Mouse (Mus musculus) thymus, postnatal 0 days (tissue): ENCODE results near the gene Wipf3. TPM values are rescaled to one million over a fixed set of nuclear protein-coding genes. Genes with fewer than 3 reads are reported as not detected.

Source experiments
- DNase-seq: peaks from one replicate; pipeline ENCODE4 v3.0.0-alpha.2; 2015; ENCODE audit warnings: low spot score
- polyA plus RNA-seq: library from polyadenylated mRNA; unstranded; fragments of >200 nt; fragmentation: Nextera tagmentation; extraction: Ambion mirVana; gene quantifications from 2 replicates; pipeline ENCODE4 v1.2.1, GENCODE M21; 2015

The Wipf3 gene
- 0.31 and 0.46 TPM in 2 replicates for polyA plus RNA-seq

DNA sequence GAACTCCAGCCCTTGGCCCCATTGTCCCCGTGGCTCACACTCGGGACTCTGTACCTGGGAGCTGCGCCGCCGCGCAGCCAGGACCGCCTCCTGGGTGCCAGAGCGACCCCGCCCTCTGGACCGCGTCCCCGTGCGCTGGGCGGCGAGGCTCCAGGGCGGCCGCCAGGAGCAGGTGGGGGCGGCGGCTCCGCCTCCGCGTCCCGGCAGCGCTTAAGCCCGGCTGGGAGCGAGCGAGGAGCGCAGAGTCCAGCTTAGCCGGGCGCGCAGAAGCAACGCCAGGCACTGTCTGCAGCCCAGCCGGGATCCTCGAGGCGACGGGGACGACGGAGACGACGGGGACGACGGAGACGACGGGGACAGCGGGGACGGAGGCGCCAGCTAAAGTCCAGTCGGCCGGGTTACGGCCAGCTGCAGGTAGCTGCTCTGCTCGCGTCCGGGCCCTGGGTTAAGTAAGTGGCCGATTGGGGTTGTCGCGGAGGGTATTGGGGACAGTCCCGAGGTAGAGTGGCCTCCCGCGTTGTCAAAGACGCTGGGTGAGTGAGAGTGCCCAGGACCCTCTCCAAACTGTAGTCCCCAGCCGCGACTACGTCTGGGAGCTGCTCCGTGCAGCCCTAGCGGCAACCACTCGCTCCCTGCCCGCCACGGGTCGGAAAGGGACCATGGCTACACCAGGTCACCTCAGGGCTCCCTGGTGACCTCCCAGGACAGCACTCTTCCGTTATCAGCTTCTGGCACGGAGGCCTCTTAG, at the start of gene Wipf3:
TSS of gene Wipf3 (plus strand) at position 157 of the 748 bp plus-strand sequence.
- no peak for DNase-seq

DNA sequence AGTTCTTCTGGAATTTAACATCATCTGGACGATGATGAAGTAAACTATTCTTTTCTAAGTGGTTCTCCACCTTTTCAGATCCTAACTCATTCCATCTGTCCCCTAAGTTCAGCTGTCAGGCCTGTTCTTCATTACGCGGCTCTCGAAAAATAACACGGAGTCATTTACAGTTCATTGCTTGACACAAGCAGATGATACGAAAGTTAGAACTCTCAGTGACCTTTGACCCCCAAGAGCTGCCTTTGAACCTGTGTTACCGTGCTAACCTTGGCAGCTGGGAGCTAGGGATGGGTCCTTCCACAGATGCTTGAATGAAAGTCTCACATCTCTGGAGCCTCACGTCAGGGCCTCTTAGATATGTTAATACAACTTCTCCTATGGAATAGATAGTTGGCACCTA, 46.8 kb upstream of the Wipf3 start:
- no peak for DNase-seq

DNA sequence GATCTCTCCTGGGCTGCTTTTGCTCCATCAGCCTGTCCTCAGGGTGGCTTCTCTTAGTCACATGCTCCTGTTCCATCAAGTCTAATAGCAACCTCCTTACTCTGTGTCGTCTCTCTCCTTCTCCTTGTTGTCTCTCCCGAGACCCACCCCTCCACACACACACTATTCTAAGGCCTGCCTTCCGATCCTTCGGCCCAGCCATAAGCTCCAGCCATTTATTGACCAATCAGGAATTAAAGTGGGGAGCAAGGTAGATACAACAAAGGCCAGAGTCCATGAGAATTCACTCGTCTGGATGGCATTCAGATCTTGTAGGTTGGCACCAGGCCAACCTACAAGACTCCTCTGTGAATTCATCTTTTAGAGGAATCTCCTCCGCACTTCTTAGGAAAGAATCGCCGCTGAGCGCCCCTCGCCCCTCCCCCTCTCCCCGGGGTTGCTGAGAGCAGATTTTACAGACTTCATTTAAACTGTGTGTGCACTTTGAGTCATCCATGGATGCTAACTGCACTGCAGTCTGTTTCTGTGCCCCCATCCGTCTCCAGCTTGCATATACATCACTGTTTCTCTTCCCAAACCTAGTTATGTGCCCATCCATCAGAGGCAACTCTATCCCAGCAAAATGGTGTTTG, 45.4 kb upstream of the Wipf3 start:
- DNase-seq, result no peak

DNA sequence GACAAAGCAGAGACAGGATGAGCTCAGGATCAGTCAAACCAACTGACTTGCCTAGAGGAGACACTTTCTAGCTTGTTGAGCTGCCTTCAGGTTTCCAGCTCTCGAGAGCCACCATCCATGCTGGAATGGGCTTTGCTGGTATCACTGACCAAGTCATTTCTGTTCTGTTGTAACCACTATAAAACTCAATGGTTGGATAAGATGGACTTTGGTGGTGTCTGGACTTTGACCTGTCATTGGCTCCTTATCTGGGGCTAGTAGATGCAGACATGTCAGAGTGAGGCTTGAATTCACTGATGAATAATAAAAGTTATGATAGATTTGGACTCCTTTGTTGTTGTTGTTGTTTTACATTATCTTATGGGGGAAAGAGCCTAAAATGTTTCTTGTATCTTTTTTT, 44.6 kb upstream of the Wipf3 start:
- no peak for DNase-seq

DNA sequence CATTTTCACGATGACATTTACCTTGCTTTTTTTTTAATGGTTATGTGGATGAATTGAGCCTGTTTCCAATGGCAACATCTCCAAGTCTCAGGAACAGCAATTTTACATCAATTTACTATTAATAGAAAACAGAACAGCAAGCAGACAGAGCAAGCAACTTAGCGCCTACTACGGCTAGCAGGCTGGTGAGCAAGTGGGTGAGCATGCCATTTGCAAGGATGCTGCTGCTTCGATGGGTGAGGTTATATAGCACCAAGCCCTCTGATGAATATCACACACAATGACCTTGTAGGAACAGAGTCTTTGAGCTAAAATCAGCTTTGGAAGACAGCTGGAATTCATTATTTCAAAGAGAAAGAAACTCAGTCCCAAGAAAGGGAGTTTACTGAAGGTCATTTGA, 43.0 kb upstream of the Wipf3 start:
- DNase-seq, result no peak

DNA sequence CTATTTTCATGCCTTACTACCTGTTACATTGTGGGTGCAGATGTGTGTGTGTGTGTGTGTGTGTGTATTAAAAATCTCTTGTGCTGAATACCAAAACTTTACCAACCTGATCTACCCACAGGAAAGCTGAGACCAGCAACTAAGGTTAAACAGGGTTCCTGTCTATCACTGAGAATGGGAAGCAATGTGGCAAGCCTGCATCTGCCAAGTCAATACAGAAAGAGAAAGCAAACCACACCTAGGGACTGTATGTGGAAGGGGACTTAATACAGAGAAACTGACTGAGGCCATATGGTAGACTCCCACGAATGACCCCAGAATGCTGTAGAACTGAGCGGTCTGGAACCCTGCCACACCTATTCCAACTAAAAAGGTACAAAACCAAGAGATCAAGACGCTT, 42.4 kb upstream of the Wipf3 start:
- DNase-seq, result no peak

DNA sequence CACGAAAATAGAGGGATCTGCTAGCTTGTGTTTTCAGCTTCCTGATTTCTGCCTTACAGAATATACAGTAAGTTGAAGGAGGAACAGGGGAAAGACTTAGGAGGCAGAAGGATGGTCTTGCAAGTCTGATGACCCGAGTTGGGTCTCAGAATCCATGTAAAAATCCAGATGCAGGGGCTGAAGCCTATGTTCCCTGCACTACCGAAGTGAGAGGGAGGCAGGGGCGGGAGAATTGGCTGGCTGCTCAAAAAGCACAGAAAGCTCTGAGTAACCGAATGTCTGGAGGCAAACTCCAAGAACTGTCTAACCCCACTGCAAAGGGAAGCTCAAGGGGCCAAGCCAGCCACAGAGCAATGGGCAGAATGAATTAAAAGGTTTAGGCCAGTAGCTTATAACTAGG, 41.7 kb upstream of the Wipf3 start:
- DNase-seq, result no peak

DNA sequence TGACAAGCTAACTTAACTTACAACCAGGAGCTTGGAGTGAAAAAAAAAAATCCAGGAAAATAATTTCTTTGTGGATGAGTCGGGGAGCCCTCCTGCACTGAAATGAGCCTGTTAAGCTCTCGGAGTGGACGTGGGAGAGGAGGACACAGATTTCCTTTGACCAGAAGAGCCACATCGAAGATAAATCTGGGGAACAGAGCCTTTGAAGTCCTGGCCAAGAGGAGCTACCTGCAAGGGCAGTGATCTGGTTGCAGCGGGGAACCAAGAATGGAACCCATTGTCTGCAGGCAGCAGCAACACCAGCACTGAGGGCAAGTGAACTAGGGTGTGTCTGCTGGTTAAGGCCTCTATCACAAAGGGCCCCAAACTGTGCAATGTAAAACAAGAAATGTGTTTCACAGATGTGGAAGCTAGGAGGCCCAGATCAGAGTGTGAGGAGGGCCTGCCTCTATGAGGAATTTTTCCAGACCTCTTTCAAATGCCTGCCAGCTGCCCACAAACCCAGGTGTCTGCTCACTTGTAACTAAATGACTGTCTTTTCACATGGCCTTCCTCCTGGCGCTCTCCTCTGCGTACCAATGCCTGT, 40.6 kb upstream of the Wipf3 start:
- no peak for DNase-seq

DNA sequence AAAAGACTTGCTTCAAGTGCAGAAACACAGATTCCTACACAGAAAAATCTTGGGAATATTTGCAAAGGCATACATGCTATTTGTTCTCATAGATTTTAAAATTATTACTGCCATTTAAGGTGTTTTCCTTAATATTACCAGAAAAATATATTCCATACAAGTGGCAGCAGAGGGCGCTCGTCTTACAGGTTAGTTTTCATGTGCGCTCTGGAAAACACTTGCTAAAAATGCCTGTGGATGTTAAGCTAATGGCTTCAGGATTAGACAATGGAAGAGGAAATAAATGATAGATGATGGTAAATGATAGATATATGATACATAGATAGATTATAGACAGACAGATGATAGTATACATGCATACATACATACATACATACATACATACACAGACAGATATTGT, 37.6 kb upstream of the Wipf3 start:
- DNase-seq, result peak; percentile 32

DNA sequence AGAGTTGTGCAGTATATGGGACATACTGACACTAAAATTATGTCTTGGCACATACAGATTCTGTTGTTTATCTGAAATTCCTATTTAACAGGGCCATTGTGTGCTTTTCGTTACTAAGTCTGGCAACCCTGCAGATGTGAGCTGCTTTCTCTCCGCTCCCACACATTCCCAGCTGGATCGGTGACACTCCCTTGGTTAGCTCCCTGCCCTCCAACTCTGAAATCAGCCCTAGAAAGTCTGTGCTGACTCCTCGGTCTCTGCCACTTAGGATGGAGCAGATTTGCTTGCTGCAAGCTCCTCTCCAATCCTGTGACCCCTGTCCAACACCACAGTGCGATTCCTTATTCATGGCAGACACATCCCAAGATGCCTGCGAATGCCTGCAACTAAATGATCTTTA, 35.5 kb upstream of the Wipf3 start:
- no peak for DNase-seq

DNA sequence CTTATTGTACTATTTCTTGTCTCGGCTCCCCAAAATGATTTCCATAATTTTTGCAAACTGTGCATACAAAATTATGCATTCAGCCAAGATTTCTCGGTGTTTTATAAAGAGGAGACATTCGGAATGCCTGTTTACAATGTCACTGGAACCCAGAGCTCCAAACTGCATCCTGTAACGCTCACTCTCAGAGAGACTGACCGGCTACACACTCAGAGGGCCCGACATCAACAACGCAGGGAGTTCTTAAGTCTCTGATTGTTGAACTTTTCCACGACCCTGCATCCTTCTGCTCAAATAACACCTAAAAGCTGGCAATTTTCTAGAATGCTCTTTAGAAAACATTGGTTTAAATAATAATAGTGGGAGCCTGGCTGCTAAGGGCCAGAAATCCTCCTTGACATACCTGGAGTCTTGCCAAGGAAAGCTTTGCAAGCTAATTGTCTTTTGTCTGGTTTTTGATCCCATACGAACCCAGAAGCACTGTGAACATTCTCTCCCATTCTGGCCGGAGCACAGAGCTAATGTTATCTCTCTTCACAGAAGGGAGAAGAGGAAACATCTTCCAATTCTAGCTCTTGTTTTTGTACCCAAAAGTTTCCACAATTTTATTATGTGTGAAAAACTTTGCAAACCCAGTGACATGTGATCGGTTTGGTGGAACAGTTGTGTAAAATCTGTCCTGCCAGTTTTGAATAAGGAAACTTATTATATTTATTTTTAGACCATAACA, 30.0 kb upstream of the Wipf3 start:
- DNase-seq, result no peak

DNA sequence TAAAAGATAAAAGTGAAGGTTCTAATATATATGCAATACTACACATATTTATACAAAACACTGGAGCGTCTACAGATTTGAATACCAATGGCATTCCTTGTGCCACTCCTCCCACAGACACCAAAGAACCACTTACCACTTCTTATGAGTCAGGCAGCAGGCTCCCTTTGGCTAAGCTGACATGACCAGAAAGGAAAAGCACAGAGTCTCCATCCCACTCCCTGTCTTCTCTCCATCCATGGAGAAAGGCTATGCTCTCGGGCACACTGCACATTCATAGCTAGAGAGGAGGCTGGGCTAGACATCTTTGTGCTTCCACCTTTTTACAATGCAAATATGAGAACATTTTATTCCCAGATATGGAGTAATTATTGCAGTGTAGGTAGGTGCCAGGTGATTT, 27.9 kb upstream of the Wipf3 start:
- DNase-seq, result no peak

DNA sequence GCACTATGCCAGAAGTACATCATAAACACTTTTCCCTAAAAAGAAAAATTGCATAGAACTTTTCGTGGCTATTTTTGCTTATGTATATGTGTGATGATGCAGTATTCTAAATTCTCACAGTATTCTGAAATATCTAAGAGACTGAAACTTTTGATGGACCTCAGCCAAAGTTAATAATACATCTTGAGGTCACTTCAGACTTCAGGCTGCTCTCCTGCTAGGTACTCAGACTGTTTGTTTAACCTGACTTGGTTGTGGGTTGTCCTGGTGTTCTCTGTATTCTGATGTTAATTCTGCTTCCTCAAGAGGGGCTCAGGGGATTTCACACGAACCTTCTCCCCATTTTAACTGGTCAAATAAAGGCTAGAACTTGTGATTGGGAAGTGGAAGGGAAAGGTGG, 24.5 kb upstream of the Wipf3 start:
- DNase-seq, result no peak

DNA sequence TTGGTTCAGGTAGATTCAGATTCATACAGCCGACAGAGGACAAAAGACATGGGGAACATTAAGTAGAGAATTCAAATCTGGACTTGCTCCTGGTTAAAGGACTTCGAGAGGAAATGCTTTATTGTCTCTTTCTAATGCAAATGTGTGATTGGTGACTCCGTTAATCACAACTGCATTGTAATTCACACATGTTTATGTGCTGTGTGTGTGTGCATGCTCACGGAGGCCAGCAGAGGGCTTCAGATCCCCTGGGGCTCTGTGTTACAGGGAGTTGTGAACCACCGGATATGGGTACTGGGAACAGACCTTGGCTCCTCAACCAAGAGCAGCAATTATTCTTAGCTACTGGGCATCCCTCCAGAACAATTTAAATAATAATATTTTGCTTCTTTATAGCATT, 23.3 kb upstream of the Wipf3 start:
- no peak for DNase-seq

DNA sequence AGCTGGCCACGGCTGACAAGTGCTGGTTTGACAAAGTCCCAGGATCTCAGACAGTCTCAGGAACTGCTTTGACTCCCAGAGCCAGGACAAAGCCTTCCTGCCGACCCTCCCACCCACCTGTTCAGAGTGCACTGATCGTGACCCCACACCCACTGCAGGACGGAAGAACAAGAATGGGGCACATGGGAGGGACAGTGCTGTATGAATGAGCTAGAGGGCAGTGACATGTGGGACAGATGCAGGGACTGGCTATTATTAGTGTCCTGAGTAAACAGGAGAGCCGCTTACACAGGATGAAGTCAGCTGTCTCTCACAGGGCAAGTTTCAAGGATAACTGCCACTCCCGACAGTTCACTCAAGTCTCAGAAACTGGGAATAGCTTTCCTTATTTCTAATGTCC, 20.1 kb upstream of the Wipf3 start:
- DNase-seq, result no peak

DNA sequence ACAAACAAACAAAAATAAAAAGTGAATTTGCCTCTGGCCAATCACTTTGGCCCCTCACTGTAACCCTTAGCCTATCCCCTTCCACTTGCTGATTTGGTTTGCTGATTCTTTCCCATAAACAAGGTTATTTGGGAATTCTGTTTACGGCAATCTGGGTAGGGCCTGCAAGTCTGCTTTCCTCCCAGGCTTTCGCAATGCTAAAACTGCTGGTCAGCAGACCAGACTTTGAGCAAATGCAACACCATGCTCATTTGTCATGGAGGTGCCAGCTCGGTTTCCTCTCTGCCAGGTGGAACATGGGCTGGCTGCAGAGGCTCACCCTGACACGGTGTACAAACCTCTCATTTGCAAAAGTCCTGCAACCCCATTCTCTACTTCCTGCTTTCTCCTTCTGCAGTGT, 19.0 kb upstream of the Wipf3 start:
- no peak for DNase-seq

DNA sequence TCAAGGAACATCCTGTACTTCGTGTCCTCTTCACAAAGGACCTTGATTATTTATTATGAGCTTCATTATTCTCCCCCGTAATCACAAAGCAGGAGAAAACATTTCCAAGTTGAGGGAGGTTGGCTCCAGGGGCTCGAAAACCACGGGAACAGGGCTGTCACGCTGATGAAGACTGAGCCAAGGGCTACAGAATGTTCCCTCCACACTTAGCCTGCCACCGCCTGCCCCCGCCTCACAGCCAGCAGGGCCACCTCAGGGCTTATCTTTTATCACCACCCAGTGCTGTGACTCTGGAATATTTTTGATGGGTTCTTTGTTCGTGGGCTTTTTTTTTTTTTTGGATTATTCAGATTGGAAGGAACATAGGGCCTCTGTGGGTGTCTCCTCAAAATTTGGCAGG, 17.8 kb upstream of the Wipf3 start:
- DNase-seq, result no peak

DNA sequence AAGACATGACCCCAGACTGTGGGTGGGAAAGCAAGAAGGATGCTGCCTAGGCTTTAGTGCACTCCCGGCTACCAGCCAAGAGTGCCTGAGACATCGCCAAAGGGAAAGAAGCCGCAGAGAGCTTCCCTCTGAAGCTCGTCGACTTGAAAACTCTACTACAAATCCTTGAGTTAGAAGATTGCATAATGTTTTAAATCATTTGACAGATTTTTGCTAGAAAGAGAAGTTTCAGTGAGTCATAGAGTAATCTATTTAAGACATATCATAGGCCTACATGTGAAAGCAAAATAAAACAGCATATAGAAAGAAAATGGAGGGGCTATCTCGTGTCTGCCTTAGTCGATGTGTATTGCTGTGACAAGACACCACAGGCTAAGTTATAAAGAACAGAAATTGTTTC, 16.5 kb upstream of the Wipf3 start:
- no peak for DNase-seq

DNA sequence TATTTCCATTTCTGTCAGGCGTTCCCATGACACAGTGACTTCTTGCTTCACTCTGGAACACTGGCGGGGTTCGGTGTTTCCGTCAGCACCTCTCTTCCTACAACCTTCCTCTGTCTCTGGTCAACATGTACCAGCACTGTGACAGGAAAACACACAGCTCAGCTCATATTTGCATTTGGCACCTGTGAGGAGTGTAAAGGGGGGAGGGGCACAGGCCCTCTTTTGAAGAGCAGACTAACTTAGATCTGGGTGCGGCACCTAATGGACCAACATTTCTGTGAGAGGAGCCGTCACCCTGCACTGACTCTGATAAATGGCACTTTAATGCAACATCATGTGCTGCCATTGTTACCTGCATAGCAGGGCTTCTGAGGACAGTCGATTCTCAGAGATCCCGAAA, 4.2 kb upstream of the Wipf3 start:
- DNase-seq, result no peak

DNA sequence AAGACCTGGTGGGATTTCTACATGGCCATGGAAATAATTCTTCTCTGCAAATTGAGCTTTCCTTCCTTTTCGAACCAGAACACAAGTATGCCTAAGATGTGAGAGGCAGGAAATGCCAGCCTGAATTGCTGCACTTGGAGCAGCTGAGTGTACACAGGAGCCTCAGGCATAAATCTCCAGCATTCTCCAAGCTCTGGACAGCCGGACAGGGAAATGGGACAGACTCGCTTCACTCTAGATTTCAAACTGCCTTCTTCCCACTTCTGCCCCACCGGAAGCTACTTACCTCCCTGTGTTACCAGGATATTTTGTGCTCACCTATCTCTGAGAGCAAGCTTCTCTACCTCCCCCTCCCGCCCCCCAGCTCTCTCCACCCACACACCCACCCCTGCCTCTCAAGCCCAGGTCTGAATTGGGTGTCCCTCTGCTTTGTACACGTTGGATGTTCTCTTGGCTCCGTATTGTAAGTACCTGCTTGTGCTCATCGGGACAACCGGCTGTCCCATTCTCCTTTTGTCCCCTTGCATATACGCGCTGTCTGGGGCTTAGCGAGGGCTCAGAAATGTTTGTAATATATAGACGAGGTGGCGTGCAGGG, 455 bp upstream of the Wipf3 start:
- no peak for DNase-seq

DNA sequence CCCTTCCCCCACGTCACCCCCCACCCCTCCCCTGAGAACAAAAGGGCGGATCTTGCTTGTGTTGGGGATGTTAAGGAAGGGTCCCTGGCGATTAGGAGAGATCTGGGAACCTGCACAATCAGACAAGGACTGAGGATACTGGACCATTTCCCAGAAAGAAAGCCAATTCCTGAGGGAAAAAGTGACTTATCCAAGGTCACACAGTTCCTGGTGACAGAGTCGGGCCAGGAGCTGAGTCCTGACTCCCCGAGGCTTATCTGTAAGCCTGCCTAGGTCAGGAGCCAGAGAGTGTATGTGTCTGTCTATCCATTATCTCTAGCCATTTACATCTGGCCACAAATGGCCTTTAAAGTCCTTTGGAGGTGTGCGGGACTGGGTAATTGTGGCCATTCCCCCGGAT, 818 bp downstream of the Wipf3 start:
- no peak for DNase-seq

DNA sequence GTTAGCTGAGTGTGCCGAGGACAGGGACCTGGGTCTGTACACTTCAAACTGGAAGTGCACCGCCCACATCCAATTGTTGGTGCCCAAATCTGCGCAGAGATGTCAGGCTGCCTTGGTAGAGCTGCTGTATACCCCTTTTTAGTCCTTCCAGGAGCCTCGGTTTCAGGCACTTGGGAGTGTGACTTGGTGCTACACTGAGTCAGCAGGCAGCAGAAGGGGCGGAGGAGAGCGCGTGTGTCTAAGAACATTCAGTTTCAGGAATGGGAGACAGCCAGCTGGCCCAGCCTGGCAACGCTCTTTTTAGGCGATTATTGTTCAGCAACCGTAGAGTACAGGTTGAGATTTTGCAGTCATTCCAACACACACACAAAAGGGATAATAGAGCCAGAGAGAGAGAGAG, 2.4 kb downstream of the Wipf3 start:
- no peak for DNase-seq
